Mouse (Mus musculus): ENCODE results near the gene Esp31. TPM values are rescaled to one million over a fixed set of nuclear protein-coding genes. Genes with fewer than 3 reads are reported as not detected.

The Esp31 gene
- not detected in 2 replicates for total RNA-seq (2015)
- total RNA-seq (2017): not detected in 2 replicates

DNA sequence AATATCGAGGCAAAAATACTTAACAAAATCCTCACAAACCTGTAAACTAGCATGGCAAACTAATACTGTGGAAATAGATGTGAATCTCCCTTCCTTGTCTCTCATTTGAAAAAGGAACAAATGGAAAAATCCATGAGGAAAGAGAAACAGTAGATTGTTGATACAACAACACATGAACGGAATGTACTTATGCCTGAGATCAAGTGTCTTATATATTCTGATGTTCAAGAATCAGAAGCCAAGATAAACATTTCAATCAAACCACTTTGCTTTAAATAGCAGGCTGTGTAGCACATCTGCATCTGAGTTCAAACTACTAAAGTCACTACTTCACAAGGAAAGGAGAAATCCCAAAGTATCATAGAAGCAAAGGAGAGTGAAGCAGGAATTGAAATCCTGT is at the start of gene Esp31:
Gene Esp31 (plus strand): TSS at position 301 of the 400 bp plus-strand sequence.
- no peak for ATAC-seq (replicated peaks; ENCODE audit: poor library complexity)

Other genes with a start within 250 kb of the Esp31 start
- gene Esp36, start 219.3 kb upstream of the Esp31 start, total RNA-seq (2015): not detected in 2 replicates
- gene Esp36, start 219.3 kb upstream of the Esp31 start, total RNA-seq (2017): not detected in 2 replicates
- not detected in 2 replicates for gene Esp34, start 85.3 kb upstream of the Esp31 start, total RNA-seq (2015)
- not detected in 2 replicates for gene Esp34, start 85.3 kb upstream of the Esp31 start, total RNA-seq (2017)